Mouse (Mus musculus): Measurements from ENCODE around the gene Igfbp7.

Gene Igfbp7

DNA sequence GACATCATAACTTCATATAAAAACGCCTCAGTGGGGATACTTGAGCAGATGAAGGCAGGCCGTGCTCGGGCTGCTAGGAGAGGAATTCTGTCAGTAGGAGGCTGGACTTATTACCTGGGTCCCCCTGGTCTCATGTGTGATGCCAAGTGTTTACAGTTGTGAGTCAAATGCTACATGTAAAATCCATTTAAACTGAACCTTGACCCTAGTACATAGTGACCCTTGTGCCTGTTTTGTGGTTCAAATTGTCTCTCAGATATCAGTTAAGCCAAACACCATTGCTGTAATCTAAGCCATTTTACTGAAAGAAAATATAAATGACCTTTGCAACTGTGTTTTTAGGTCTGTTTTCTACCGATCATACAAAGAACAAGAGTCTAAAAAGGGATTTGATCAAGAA is 67.8 kb downstream of the Igfbp7 start:
- DNase-seq, result no peak

DNA sequence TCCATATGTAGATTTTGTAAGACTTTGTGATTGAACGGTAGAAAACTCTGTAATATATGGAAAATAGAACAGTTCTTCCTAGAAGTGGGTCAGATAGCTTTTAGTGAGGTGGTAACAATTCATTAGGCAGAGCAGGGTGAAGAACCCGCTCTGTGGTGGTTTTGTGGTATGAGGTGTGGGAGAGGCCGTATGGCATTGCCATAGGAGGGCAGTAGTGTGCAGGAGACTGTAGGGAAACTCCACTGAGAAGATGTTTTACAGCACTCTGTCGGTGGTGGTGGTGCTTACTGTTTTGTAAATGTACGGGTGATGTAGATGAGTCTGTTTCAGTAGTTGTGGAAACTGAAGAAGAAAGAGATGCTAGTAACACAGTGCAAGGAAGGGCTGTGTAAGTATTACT is 77.7 kb downstream of the Igfbp7 start:
- DNase-seq, result no peak

GRCm38 (mm10) chr5:77324936-77325335 is 82.9 kb downstream of the Igfbp7 start:
- no peak for DNase-seq

- DNase-seq, result no peak
Measured at GRCm38 (mm10) chr5:77314986-77315385, 92.9 kb downstream of the Igfbp7 start.

DNA sequence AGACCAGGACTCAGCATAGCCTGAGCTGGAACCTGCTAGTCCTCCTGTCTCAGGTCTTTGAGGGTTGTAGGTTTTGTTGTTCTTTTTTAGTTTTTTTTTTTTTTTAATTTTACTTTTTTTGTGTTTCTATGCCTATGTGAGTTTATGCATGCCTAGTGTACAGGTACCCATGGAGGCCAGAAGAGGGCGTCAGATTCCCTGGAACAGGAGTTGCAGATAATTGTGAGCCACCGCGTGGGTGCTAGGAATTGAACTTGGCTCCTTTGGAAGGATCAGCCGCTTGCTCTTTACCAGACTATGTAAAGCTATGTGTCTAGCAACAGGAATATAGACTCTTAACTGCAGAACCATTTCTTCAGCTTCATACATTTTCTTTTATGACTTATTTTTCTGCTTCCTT is 93.6 kb downstream of the Igfbp7 start:
- DNase-seq, result no peak

DNA sequence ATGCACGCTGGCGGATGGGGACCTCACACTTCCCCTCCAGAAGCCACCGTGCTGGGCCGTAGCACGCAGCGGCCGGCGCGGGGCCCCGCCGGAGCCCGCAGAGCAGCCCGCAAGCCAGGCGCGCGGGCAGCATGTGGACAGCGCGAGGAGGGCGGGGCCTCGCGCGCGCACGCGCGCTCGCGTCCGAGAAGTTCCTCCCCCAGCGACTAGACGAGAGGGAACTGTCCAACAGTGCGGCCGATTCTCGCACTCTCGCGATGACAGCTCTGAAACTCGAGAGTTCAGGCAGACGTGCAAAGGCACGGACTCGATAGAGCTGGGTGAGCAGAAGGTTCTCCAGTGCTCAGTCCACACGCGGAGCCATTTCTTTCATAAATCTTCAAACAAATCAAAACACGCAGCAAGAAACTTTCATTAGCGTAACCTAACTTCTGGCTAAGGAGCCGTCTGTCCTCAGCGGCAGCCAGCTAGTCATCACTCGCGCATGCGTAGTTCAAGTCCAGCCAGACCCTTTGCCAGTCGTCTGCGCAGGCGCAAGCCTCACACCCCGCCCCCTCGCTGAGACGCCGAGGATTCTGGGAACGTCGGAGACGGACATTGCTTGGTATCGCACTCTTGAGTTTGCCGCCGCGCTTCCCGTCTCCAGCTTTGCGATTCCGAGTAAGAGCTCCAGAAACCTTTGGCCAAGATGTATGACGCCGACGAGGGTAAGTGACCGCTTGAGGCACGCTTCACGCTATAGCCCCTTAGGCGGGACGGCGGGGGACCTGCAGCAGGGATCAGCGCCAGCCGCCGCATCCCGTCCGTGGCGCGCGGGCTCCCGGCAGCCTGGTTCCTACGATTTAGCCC is 97.7 kb downstream of the Igfbp7 start, which contains the start of the genes Noa1 and Polr2b:
Noa1 (minus strand) TSS at position 161 of the 849 bp plus-strand sequence.
Polr2b (plus strand) TSS at position 224 of the 849 bp plus-strand sequence.
- DNase-seq, result peak; percentile 99

DNA sequence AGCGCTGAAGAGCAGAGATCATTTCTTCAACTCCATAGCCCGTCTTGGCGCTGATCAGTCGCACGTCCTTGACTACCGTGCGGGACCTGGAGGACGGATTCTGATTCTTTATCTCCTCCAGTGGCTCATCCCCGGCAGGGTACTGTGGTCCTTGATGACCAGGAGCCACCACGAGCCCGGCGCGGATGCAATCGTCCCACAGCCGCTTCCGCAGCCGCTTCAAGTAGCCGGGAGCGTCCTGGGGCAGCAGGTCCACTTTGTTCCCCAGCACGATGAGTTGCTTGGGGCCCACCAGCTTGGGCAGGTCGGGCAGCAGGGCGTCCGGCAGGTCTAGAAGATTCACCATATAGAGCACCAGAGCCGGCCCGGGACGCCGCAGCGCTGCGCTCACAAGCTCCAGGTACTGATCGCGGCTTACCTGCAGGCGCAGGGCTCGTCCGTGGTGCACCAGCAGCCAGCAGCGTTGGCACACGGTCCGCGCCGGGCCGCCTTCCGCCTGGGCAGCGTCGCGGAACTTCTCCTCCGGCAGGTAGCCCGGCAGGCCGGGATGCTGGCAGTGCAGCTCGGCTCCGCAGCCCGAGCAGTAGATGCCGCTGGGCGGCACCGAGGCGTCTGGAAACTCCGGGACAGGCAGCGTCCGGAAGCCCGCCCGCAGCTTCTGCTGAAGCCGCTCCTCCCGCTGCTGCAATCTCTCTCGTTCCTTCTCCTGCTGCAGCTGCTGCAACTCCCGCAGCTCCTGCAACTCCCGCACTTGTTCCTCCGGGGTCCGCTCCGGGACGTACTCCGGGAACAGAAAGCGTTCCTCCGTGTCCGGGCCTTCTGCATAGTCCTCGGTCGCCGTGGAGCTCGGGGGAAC is 98.6 kb downstream of the Igfbp7 start:
- DNase-seq, result no peak

DNA sequence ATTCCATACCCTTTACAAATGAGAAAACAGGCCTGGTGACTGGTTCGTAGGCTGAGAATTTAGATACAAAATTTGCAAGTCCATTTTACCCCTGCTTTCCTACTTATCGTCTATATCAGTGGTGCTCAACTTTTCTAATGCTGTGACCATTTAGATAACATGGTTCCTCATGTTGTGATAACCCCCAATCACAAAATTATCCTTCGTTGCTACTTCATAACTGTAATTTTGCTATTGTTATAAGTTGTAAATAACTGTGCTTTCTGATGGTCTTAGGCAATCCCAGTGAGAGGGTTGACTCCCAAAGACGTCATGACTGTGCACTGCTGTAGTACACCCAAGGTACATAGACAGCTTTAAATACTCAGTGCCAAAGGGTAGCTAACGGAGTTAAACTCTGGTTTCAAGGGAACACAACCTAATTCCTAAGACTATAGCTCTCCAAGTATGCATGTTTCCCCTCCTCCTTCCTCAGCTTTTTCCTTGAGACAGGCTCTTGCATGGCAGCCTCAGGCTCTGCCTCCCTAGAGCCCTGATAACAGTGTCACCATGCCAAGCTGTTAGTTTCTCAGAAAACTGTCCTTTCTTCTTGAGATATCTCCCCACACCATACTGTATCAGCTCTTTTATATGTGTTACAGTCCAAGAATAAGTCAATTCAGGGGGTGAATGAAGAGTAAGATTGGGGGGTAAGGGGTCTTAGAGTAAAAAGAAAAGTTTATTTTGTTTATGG is 99.9 kb downstream of the Igfbp7 start:
- DNase-seq, result no peak

DNA sequence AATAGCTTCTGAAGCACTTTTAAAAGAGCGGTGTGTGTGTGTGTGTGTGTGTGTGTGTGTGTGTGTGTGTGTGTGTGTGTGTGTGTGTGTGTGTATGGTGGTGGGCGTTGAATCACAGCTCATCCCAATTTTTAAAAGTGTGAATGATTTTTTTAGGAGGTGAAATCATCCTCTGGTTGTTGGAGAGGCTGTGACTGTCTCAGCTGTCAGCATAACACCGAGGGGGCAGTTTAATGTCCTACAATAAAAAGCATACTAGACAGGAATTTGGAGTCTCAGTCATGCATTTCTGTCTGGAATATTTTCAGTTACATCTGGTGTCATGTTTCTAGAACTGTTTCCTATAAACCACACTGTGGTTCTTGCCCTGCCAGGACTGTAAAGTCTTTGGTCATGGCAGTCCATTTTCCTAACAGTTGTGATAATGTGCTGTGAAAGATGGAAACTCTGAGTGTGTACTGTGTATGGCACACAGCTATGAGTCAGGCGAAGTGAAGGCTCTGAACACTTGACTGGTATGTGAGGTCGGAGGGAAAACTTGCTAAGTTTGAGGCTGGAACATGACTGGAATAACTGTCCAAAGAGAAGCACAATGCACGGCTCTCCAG is 106.4 kb downstream of the Igfbp7 start:
- DNase-seq, result no peak

- DNase-seq, result no peak
Measured at GRCm38 (mm10) chr5:77299486-77299885, 108.4 kb downstream of the Igfbp7 start.
